Mouse (Mus musculus) hindbrain, embryonic 12.5 days (tissue): Measurements from ENCODE around the gene Hnrnpul1. TPM values are rescaled to one million over a fixed set of nuclear protein-coding genes. Genes with fewer than 3 reads are reported as not detected.
A peak's percentile ranks its signal among the peaks of the same experiment; 100 is the strongest.
"Not testable (repeated sequence)": the region's sequence is repeated elsewhere in the genome, so short reads cannot be mapped to it uniquely, and the experiment has no call there.

Source experiments
- ATAC-seq: fragments of 200-750 bp; cut with Nextera tagmentation; 2 replicates; pipeline ENCODE4 v1.8.0; 2017; ENCODE audit warnings: moderate TSS enrichment; ENCODE audit not compliant: low FRiP score
- H3K27ac ChIP-seq: fragments of 300-500 bp; sonication (generic); 2 replicates; pipeline ENCODE4 v1.5.1; 2016; ENCODE audit warnings: mild to moderate bottlenecking
- H3K27me3 ChIP-seq: fragments of 300-500 bp; sonication (generic); 2 replicates; pipeline ENCODE4 v1.6.1; 2016; ENCODE audit warnings: mild to moderate bottlenecking
- H3K36me3 ChIP-seq: fragments of 300-500 bp; sonication (generic); 2 replicates; pipeline ENCODE4 v1.6.1; 2016; ENCODE audit warnings: mild to moderate bottlenecking
- H3K4me1 ChIP-seq: fragments of 300-500 bp; sonication (generic); 2 replicates; pipeline ENCODE4 v1.6.1; 2016
- H3K4me2 ChIP-seq: fragments of 300-500 bp; sonication (generic); replicated peaks from 2 replicates; pipeline ENCODE4 v1.6.1; 2016; ENCODE audit warnings: mild to moderate bottlenecking
- H3K4me3 ChIP-seq: fragments of 300-500 bp; sonication (generic); 2 replicates; pipeline ENCODE4 v1.5.1; 2016; ENCODE audit warnings: mild to moderate bottlenecking
- H3K9ac ChIP-seq: fragments of 300-500 bp; sonication (generic); 2 replicates; pipeline ENCODE4 v1.6.1; 2016; ENCODE audit warnings: mild to moderate bottlenecking, moderate library complexity
- H3K9me3 ChIP-seq: fragments of 300-500 bp; sonication (generic); replicated peaks from 2 replicates; pipeline ENCODE4 v1.6.1; 2016; ENCODE audit warnings: mild to moderate bottlenecking
- WGBS: fragments of 180-500 bp; shearing (Covaris S2); methylation state at CpG from one replicate; pipeline ENCODE4 v1.1.7; 2016; 5-methylcytosine and 5-hydroxymethylcytosine counted together
- polyA plus RNA-seq: library from polyadenylated mRNA; unstranded; fragments of >200 nt; fragmentation: Nextera tagmentation; extraction: Ambion mirVana; gene quantifications from 2 replicates; pipeline ENCODE4 v1.2.1, GENCODE M21; 2016

The Hnrnpul1 gene
- 68.6 and 76.6 TPM in 2 replicates for polyA plus RNA-seq

DNA sequence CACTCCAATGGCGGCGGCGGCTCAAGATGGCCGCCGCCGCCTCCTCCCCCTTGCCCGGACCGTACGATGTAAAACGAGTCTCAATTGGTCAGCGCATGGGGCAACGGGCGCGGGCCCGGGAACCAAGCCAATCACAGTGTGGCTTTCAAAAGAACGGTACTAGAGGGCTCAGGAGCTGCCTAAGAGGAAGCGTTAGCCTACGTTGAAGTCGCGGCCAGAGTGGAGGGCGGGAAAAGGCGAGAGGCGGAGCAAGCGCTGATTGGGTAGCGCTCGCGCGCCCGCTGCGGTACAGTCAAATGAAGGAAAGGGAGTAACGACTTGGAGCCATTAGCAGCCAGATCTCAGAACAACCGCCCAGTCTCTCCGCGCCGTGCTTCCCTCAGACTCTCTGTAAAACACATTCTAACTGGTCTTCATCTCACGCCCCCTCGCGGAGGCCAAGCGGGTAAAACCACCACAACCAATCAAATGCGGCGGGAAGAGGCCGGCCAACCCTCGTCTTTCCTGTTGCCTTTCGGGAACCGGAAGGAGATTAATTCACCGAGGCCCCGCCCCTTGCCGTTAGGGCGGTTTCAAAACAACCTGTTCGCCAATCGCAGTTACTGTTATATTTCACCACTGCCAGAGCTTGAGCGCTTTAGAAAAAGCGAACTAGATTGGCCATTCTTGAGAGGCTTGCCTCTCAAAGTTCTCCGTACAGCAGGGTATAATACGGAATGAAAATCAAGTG, at the start of gene Hnrnpul1:
Gene Hnrnpul1 (minus strand): TSS at position 20 of the 730 bp plus-strand sequence.
- Histone ChIP-seq H3K4me3 (peak within 1 kb of the TSS; percentile 96), H3K9me3 (no peaks in the 10 kb centered on the region), H3K4me2 (peak within 1 kb of the TSS; percentile 95), H3K9ac (peak within 1 kb of the TSS; percentile 97), H3K4me1 (peaks cover 19% of the 10 kb centered on the region), H3K36me3 (peaks cover 17% of the 10 kb centered on the region), H3K27me3 (no peaks in the 10 kb centered on the region), H3K27ac (peak within 1 kb of the TSS; percentile 99)
- WGBS, result under 1% methylated on average over 55 of the region's 55 CpGs
- ATAC-seq, result peak; percentile 95

DNA sequence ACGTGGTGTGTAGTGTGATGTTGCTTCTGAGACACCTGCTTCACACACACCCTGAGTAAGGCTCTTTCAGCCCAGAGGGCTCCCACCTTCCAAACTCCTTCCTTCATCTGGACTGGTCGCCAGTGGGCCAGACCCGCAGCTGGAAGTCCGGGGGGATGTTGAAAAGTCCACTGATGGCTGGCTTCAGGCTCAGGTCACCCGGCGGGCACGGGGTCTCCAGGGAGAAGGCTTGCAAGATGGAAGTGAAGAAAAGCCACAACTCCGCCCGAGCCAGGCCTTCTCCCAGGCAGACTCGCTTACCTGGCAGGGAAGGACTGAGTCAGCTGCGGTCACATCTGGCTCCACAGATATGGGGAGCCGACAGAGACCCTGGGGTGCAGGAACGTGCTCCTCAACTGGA, 48.9 kb upstream of the Hnrnpul1 start:
- H3K36me3 ChIP-seq, result no peaks in the 10 kb centered on the region

DNA sequence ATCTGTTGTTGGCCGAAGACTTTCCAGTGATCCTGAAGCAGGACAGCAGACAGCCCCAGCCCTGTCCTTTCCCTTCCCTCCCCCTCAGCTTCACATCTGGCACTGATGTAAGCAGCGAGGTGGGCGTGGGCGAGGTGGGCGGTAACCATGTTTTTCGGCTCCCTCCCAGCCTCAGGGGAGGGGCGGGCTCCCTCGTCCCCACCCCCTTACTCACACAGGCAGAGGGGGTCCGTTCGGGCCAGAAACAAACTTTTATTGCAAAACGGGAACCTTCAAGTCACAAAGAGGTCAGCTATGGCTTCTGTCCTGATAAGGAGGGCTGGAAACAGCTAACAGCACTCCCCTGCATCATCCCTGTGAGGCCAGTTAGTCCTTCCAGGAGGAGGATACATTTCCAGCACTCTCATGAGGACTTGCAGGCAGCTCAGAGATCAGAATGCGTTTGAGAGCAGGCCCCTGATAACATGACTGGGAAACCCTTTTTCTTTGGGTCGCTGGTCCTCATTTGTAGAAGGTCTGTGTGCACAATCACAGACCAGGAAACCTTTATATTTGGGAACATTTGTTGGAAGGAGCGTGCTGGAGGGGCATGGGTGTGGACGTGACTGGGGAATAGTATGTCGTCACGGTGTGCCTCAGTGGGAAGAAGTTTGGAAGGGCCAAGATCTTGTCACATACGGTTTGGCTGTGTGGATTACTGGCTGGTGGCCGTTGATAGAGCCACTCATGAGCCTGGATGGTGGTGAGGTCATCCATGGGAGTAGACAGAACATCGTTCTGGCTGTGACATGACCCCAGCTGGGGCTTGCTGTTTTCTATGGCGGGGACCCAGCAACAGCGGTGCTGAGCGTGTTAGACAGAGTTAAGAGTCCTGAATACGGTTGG, 47.9 kb upstream of the Hnrnpul1 start:
- no peak for ATAC-seq
- H3K9ac ChIP-seq, result no peak overlapping the region
- H3K9me3 ChIP-seq, result 0 out of 2 replicates have a peak, but pooled peaks cover 3% of the 10 kb centered on the region
- no peaks in the 10 kb centered on the region for H3K36me3 ChIP-seq
- H3K4me1 ChIP-seq, result peaks cover 9% of the 10 kb centered on the region; the same call in 1 of the 2 replicates
- WGBS, result 30% methylated on average over 24 of the region's 24 CpGs
- H3K27me3 ChIP-seq, result 0 out of 2 replicates have a peak, but pooled peaks cover 4% of the 10 kb centered on the region
- H3K4me3 ChIP-seq, result no peak overlapping the region
- peak overlapping the region; percentile 31 for H3K4me2 ChIP-seq
- no peak overlapping the region for H3K27ac ChIP-seq

More for the DNA sequence above, 48.9 kb upstream of the Hnrnpul1 start:
- H3K9me3 ChIP-seq, result 0 out of 2 replicates have a peak, but pooled peaks cover 2% of the 10 kb centered on the region
- ATAC-seq, result no peak
- no peak overlapping the region for H3K9ac ChIP-seq
- WGBS, result 73% methylated on average over 13 of the region's 13 CpGs
- H3K27me3 ChIP-seq, result 0 out of 2 replicates have a peak, but pooled peaks cover 4% of the 10 kb centered on the region
- H3K27ac ChIP-seq, result no peak overlapping the region
- H3K4me2 ChIP-seq, result no peak overlapping the region
- H3K4me1 ChIP-seq, result peaks cover 9% of the 10 kb centered on the region; the same call in 1 of the 2 replicates
- H3K4me3 ChIP-seq, result no peak overlapping the region

DNA sequence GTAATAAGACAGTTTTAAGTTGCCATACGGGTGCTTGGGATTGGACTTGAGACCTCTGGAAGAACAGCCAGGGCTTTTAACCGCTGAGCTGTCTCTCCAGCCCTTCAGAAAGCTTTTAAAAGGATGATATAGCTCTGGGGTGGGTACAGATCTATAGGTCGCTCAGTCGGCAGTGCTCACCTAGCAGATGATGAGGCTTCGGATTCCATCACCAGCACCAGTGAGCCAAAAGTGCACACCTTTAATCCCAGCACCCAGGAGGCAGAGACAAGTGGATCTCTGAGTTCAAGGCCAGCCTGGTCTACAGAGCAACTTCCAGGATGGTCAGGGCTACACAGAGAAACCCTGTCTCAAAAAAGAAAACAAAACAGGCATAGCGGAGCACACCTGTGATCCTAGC, 46.5 kb upstream of the Hnrnpul1 start:
- Histone ChIP-seq H3K9me3 (0 out of 2 replicates have a peak, but pooled peaks cover 3% of the 10 kb centered on the region), H3K4me2 (no peak overlapping the region), H3K4me1 (peaks cover 9% of the 10 kb centered on the region; the same call in 1 of the 2 replicates), H3K4me3 (no peak overlapping the region), H3K27me3 (0 out of 2 replicates have a peak, but pooled peaks cover 4% of the 10 kb centered on the region), H3K36me3 (no peaks in the 10 kb centered on the region), H3K27ac (no peak overlapping the region), H3K9ac (no peak overlapping the region)
- no peak for ATAC-seq
- WGBS, result 91% methylated on average over 6 of the region's 6 CpGs

DNA sequence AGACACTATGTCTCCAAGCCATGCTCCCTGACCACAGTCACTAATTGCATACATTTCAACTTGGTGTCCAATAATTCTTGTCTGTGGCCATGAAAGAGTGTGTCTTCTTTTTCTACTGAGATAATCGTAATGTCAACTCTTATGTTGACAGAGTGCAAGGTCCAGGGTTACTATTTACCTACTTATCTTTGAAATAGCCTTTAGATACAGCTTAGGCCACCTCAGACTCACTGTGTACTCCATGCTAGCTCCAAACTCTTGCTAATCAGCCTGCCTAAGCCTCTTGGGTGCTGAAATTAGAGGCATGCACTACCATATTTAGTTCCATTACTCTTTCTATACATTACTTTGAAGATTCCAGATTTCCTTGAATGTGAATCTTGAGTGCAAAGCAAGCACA, 44.8 kb upstream of the Hnrnpul1 start:
- H3K9ac ChIP-seq, result no peak overlapping the region
- H3K36me3 ChIP-seq, result no peaks in the 10 kb centered on the region
- H3K9me3 ChIP-seq, result 0 out of 2 replicates have a peak, but pooled peaks cover 3% of the 10 kb centered on the region
- 91% methylated on average over 1 of the region's 1 CpGs for WGBS
- no peak for ATAC-seq
- no peak overlapping the region for H3K4me3 ChIP-seq
- H3K27me3 ChIP-seq, result 0 out of 2 replicates have a peak, but pooled peaks cover 4% of the 10 kb centered on the region
- no peak overlapping the region for H3K4me2 ChIP-seq
- H3K4me1 ChIP-seq, result 0 out of 2 replicates have a peak, but pooled peaks cover 5% of the 10 kb centered on the region
- H3K27ac ChIP-seq, result no peak overlapping the region

DNA sequence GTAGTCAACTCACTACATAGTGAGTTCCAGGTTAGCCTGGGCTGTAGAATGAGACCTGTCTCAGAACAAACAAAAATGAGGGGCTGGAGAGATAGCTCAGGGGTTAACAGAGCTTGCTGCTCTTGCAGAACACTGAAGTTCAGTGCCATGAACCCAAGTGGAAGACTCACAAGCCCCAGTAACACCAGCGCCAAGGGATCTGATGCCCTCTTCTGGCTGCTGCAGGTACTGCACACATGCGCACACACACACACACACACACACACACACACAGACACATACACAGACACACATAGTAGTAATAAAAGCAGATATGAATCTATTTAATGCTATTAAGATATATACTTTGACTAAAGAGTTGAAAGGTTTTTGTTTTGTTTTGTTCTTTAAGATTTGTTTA, 44.0 kb upstream of the Hnrnpul1 start:
- 0 out of 2 replicates have a peak, but pooled peaks cover 4% of the 10 kb centered on the region for H3K27me3 ChIP-seq
- no peak overlapping the region for H3K4me3 ChIP-seq
- 0 out of 2 replicates have a peak, but pooled peaks cover 3% of the 10 kb centered on the region for H3K9me3 ChIP-seq
- no peak overlapping the region for H3K4me2 ChIP-seq
- no peak overlapping the region for H3K9ac ChIP-seq
- H3K27ac ChIP-seq, result no peak overlapping the region
- no peaks in the 10 kb centered on the region for H3K36me3 ChIP-seq
- WGBS, result 90% methylated on average over 2 of the region's 2 CpGs
- H3K4me1 ChIP-seq, result 0 out of 2 replicates have a peak, but pooled peaks cover 5% of the 10 kb centered on the region
- ATAC-seq, result no peak

DNA sequence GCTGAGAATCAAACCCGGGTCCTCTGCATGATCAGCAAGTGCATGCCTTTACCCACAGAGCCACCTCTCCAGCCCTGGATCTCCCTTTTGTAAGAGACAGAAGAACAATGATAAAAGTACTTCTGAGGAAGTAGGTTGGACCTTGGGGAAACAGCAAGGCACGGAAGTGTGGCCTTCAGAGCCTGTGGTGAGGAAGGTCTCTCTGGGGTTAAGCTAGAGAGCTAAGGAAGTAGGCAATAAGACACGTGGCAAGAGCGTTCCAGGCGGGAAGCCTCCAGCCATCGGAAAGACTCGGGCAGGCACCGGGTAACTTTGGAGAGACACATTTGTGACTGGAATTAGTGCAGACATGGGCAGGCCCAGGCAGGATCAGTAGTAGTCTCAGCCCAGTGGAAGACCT, 40.2 kb upstream of the Hnrnpul1 start:
- 0 out of 2 replicates have a peak, but pooled peaks cover 3% of the 10 kb centered on the region for H3K27me3 ChIP-seq
- no peak overlapping the region for H3K9ac ChIP-seq
- no peaks in the 10 kb centered on the region for H3K4me1 ChIP-seq
- H3K27ac ChIP-seq, result no peak overlapping the region
- ATAC-seq, result no peak
- no peaks in the 10 kb centered on the region for H3K36me3 ChIP-seq
- no peak overlapping the region for H3K4me2 ChIP-seq
- 0 out of 2 replicates have a peak, but pooled peaks cover 3% of the 10 kb centered on the region for H3K9me3 ChIP-seq
- 88% methylated on average over 8 of the region's 8 CpGs for WGBS
- no peak overlapping the region for H3K4me3 ChIP-seq

DNA sequence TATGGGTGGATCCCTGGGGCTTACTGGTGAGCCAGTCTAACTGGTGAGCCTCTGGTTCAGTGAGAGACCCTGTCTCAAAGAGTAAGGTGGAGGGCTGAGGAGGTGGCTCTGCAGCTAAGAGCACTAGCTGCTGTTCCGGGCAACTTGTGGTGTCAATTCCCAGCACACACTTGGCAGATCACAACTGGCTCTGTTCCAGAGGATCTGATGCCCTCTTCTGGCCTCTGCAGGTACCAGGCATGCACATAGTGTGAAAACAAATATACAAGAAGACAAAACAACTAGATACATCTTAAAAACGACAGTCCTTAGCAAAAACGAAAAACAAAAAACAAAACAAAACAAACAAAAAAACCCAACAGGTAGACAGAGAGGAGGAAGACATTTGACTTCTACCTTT, 39.1 kb upstream of the Hnrnpul1 start:
- H3K9me3 ChIP-seq, result 0 out of 2 replicates have a peak, but pooled peaks cover 3% of the 10 kb centered on the region
- H3K27ac ChIP-seq, result no peak overlapping the region
- H3K36me3 ChIP-seq, result no peaks in the 10 kb centered on the region
- no peak for ATAC-seq
- no peak overlapping the region for H3K4me3 ChIP-seq
- 59% methylated on average over 3 of the region's 3 CpGs for WGBS
- H3K4me2 ChIP-seq, result no peak overlapping the region
- 0 out of 2 replicates have a peak, but pooled peaks cover 3% of the 10 kb centered on the region for H3K27me3 ChIP-seq
- H3K4me1 ChIP-seq, result peaks cover 8% of the 10 kb centered on the region; the same call in 1 of the 2 replicates
- no peak overlapping the region for H3K9ac ChIP-seq

DNA sequence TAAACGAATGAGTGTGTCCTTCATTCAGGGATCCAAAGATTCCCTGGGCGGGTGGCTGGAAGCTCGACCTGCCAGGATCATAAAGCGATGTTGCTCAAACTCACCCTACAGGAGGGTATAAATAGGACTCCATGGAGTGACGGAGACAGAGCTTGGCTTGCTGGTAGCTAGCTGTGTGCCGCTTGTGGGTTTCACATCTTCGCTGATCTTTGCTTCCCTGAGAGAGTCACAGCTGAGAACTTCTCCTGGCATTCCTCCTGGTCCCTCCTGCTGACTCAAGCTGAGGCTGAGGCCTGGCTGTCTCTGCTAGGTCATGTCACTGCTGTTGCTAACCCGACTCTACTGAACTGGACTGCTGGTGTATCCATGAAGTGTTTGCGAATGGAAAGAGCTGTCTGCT, 38.4 kb upstream of the Hnrnpul1 start:
- H3K4me3 ChIP-seq, H3K27ac ChIP-seq, H3K9me3 ChIP-seq, H3K4me2 ChIP-seq, H3K27me3 ChIP-seq, H3K9ac ChIP-seq, ATAC-seq, H3K36me3 ChIP-seq: not testable (repeated sequence)
- H3K4me1 ChIP-seq, result peaks cover 14% of the 10 kb centered on the region
- WGBS, result 76% methylated on average over 9 of the region's 9 CpGs

DNA sequence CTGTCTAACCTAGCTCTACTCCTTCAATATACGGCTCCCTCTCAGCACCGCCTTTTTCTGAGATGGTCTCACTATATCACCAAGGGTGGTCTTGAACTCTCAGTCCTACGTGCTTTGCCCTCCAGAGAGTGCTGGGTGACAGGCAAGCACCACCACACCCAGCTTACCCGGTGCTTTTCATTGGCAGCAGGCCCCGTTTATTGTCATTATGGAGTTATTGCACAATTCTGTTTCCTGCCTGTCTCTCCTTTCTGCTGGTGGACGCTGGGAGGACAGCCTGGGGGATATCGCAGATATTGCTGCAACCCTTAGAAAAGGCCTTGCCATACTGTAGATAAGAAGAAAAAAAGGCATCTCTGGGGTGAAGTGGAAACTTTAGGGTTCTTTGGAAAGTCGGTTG, 36.1 kb upstream of the Hnrnpul1 start:
- Histone ChIP-seq H3K4me2 (no peak overlapping the region), H3K36me3 (no peaks in the 10 kb centered on the region), H3K27ac (no peak overlapping the region), H3K27me3 (0 out of 2 replicates have a peak, but pooled peaks cover 3% of the 10 kb centered on the region), H3K4me3 (no peak overlapping the region), H3K4me1 (peaks cover 23% of the 10 kb centered on the region), H3K9ac (no peak overlapping the region), H3K9me3 (no peaks in the 10 kb centered on the region)
- no peak for ATAC-seq
- WGBS, result 75% methylated on average over 8 of the region's 8 CpGs

DNA sequence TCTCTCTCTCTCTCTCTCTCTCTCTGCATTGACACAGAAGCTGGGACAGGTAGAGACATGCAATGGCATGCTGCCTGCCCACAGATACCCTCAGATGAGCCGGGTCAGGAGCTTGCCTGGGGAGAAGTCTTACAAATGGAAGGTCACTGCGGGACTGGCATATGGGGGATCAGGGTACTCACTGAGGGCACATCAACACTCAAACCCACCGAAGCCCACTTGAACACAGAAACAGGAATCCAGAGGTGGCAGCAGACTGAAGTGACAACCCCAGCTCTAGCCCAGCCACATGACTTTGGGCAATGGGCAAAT, 34.5 kb upstream of the Hnrnpul1 start:
- WGBS, result 35% methylated on average over 3 of the region's 3 CpGs
- Histone ChIP-seq H3K9ac (peak overlapping the region; percentile 63), H3K27me3 (0 out of 2 replicates have a peak, but pooled peaks cover 3% of the 10 kb centered on the region), H3K4me3 (peak overlapping the region; percentile 43), H3K27ac (no peak overlapping the region), H3K36me3 (no peaks in the 10 kb centered on the region), H3K9me3 (no peaks in the 10 kb centered on the region), H3K4me1 (peaks cover 23% of the 10 kb centered on the region), H3K4me2 (peak overlapping the region; percentile 77)
- ATAC-seq, result no peak
